Mouse (Mus musculus) adrenal gland (tissue): ENCODE results near the gene Nme3.

ENCODE experiments used
- intact Hi-C: fragments of 180-260 bp; cut with DNase I; formaldehyde crosslinking; loops from one replicate; pipeline ENCODE4 v1.15.1; 2025

Gene Nme3

GRCm38 (mm10) chr17:24877336-24878116 is 18.8 kb upstream of the Nme3 start:
- intact Hi-C loops: loop anchor here (5.0 kb wide), 1 partner anchor 35 kb away; the partner anchor contains the start of gene Hagh

GRCm38 (mm10) chr17:24878117-24878397 is 18.2 kb upstream of the Nme3 start:
- intact Hi-C loops: loop anchor here (5.0 kb wide), 1 partner anchor 36 kb away; the partner anchor contains the start of gene Hagh

GRCm38 (mm10) chr17:24878531-24878930 is 17.8 kb upstream of the Nme3 start:
- intact Hi-C loops: loop anchor here (5.0 kb wide), 1 partner anchor 36 kb away; the partner anchor contains the start of gene Hagh

GRCm38 (mm10) chr17:24881738-24882440 is 14.4 kb upstream of the Nme3 start:
- intact Hi-C loops: no loop called here

GRCm38 (mm10) chr17:24884391-24884790 is 11.9 kb upstream of the Nme3 start:
- intact Hi-C loops: loop anchor here (2.0 kb wide), 1 partner anchor 140 kb away; no protein-coding TSS in a partner anchor

- intact Hi-C loops: loop anchor here (2.0 to 5.0 kb wide), 2 partner anchors 33 to 141 kb away; partner anchors contain the start of gene Fahd1
Measured at GRCm38 (mm10) chr17:24885356-24886133, 10.8 kb upstream of the Nme3 start.

- intact Hi-C loops: loop anchor here (5.0 kb wide), 1 partner anchor 34 kb away; the partner anchor contains the start of gene Fahd1
Measured at GRCm38 (mm10) chr17:24886134-24886931, 10.0 kb upstream of the Nme3 start, which contains the start of the genes Nubp2 and Spsb3. Nubp2 (minus strand) TSS chr17:24886349. Spsb3 (plus strand) TSS chr17:24886643.

- intact Hi-C loops: loop anchor here (5.0 kb wide), 1 partner anchor 35 kb away; the partner anchor contains the start of gene Fahd1
Measured at GRCm38 (mm10) chr17:24886932-24887271, 9.4 kb upstream of the Nme3 start.

GRCm38 (mm10) chr17:24887291-24888080 is 8.8 kb upstream of the Nme3 start:
- intact Hi-C loops: loop anchor here (5.0 kb wide), 1 partner anchor 35 kb away; the partner anchor contains the start of gene Fahd1

- intact Hi-C loops: loop anchor here (5.0 kb wide), 1 partner anchor 37 kb away; the partner anchor contains the start of gene Fahd1
Measured at GRCm38 (mm10) chr17:24888862-24889261, 7.4 kb upstream of the Nme3 start.

GRCm38 (mm10) chr17:24890151-24891092 is 5.9 kb upstream of the Nme3 start:
- intact Hi-C loops: no loop called here

- intact Hi-C loops: no loop called here
Measured at GRCm38 (mm10) chr17:24891321-24891720, 5.0 kb upstream of the Nme3 start.

GRCm38 (mm10) chr17:24892785-24893184 is 3.5 kb upstream of the Nme3 start:
- intact Hi-C loops: no loop called here

- intact Hi-C loops: no loop called here
Measured at GRCm38 (mm10) chr17:24893276-24893675, 3.0 kb upstream of the Nme3 start.

- intact Hi-C loops: no loop called here
Measured at GRCm38 (mm10) chr17:24894061-24894994, 2.0 kb upstream of the Nme3 start.

GRCm38 (mm10) chr17:24894995-24895547 is 1.2 kb upstream of the Nme3 start, which contains the start of the genes Eme2 and Mrps34:
Eme2 (minus strand) TSS chr17:24895087.
Mrps34 (plus strand) TSS chr17:24895116.
- intact Hi-C loops: loop anchor here (5.0 kb wide), 1 partner anchor 37 kb away; no protein-coding TSS in a partner anchor
